Mouse (Mus musculus): ENCODE data around the gene Taok1. TPM values are rescaled to one million over a fixed set of nuclear protein-coding genes. Genes with fewer than 3 reads are reported as not detected.

The Taok1 gene
- polyA plus RNA-seq, 1 experiment: 9.2 TPM

GRCm38 (mm10) chr11:77525804-77526486, 81.7 kb downstream of the Taok1 start:
- no peak overlapping the region for H3K4me3 ChIP-seq
- H3K27me3 ChIP-seq (ENCODE audit: control insufficient read depth, insufficient read depth, insufficient read length): no peaks in the 10 kb centered on the region
- TF ChIP-seq MYOD1 (IDR thresholded peaks at IDR 0.05; ENCODE audit: control insufficient read depth in 1 of 3, insufficient read length in 2 of 3, low read depth in 2 of 3) (no peak), POLR2AphosphoS2 (IDR thresholded peaks at IDR 0.05; ENCODE audit: insufficient read length, low read depth) (peak; percentile 46), MYOG (IDR thresholded peaks at IDR 0.05; ENCODE audit: control insufficient read depth in 1 of 3, insufficient read depth in 1 of 3, insufficient read length in 2 of 3, low read depth in 2 of 3) (no peak), REST (IDR thresholded peaks at IDR 0.05; ENCODE audit: insufficient read depth, insufficient read length) (no peak), TCF12 (IDR thresholded peaks at IDR 0.05; ENCODE audit: insufficient read depth, poor library complexity, severe bottlenecking) (no peak)
- H3K36me3 ChIP-seq (ENCODE audit: control insufficient read depth, insufficient read depth): no peaks in the 10 kb centered on the region
- H3ac ChIP-seq (ENCODE audit: control insufficient read depth, insufficient read length): no peak overlapping the region
- H3K79me2 ChIP-seq (ENCODE audit: control insufficient read depth, insufficient read depth): no peaks in the 10 kb centered on the region
- H3K4me2 ChIP-seq (ENCODE audit: low read depth): no peak overlapping the region

GRCm38 (mm10) chr11:77520601-77521529, 86.8 kb downstream of the Taok1 start:
- Histone ChIP-seq H3K4me3 (no peak overlapping the region), H3ac (ENCODE audit: control insufficient read depth, insufficient read length) (no peak overlapping the region), H3K27me3 (ENCODE audit: control insufficient read depth, insufficient read depth, insufficient read length) (no peaks in the 10 kb centered on the region), H3K36me3 (ENCODE audit: control insufficient read depth, insufficient read depth) (no peaks in the 10 kb centered on the region), H3K4me2 (ENCODE audit: low read depth) (no peak overlapping the region), H3K79me2 (ENCODE audit: control insufficient read depth, insufficient read depth) (no peaks in the 10 kb centered on the region)
- no peak for TF ChIP-seq POLR2A (IDR thresholded peaks at IDR 0.05; ENCODE audit: insufficient read length, low read depth)
- TF ChIP-seq MAX (IDR thresholded peaks at IDR 0.05; ENCODE audit: low read depth): no peak
- TF ChIP-seq E2F4 (IDR thresholded peaks at IDR 0.05; ENCODE audit: insufficient read depth): no peak
- TF ChIP-seq SRF (IDR thresholded peaks at IDR 0.05; ENCODE audit: control insufficient read depth, insufficient read length, low read depth): no peak
- TF ChIP-seq MYOG (IDR thresholded peaks at IDR 0.05; ENCODE audit: control insufficient read depth in 1 of 3, insufficient read depth in 1 of 3, insufficient read length in 2 of 3, low read depth in 2 of 3): no peak

GRCm38 (mm10) chr11:77519043-77519442, 88.6 kb downstream of the Taok1 start, which contains the start of gene Gm10392:
Gene Gm10392 (minus strand): TSS chr11:77519198.
- no peaks in the 10 kb centered on the region for H3K27me3 ChIP-seq (ENCODE audit: control insufficient read depth, insufficient read depth, insufficient read length)
- H3ac ChIP-seq (ENCODE audit: control insufficient read depth, insufficient read length): no peak within 1 kb of the TSS
- no peak within 1 kb of the TSS for H3K4me2 ChIP-seq (ENCODE audit: low read depth)

GRCm38 (mm10) chr11:77518051-77518798, 89.4 kb downstream of the Taok1 start:
- no peaks in the 10 kb centered on the region for H3K36me3 ChIP-seq (ENCODE audit: control insufficient read depth, insufficient read depth)
- no peak overlapping the region for H3K4me2 ChIP-seq (ENCODE audit: low read depth)
- no peak overlapping the region for H3K4me3 ChIP-seq
- no peak overlapping the region for H3ac ChIP-seq (ENCODE audit: control insufficient read depth, insufficient read length)
- no peaks in the 10 kb centered on the region for H3K27me3 ChIP-seq (ENCODE audit: control insufficient read depth, insufficient read depth, insufficient read length)
- TF ChIP-seq TCF3 (IDR thresholded peaks at IDR 0.05; ENCODE audit: insufficient read length, low read depth): no peak
- TF ChIP-seq SRF (IDR thresholded peaks at IDR 0.05; ENCODE audit: control insufficient read depth, insufficient read length, low read depth): no peak
- TF ChIP-seq TCF12 (IDR thresholded peaks at IDR 0.05; ENCODE audit: insufficient read depth, poor library complexity, severe bottlenecking): no peak
- TF ChIP-seq E2F4 (IDR thresholded peaks at IDR 0.05; ENCODE audit: insufficient read depth): no peak
- TF ChIP-seq MYOG (IDR thresholded peaks at IDR 0.05; ENCODE audit: control insufficient read depth in 1 of 3, insufficient read depth in 1 of 3, insufficient read length in 2 of 3, low read depth in 2 of 3): no peak
- TF ChIP-seq MYOD1 (IDR thresholded peaks at IDR 0.05; ENCODE audit: control insufficient read depth in 1 of 3, insufficient read length in 2 of 3, low read depth in 2 of 3): no peak
- no peak for TF ChIP-seq MAX (IDR thresholded peaks at IDR 0.05; ENCODE audit: low read depth)
- no peak for TF ChIP-seq POLR2A (IDR thresholded peaks at IDR 0.05; ENCODE audit: insufficient read length, low read depth)
- no peaks in the 10 kb centered on the region for H3K79me2 ChIP-seq (ENCODE audit: control insufficient read depth, insufficient read depth)

More at GRCm38 (mm10) chr11:77519043-77519442, 88.6 kb downstream of the Taok1 start, which contains the start of gene Gm10392:
- H3K79me2 ChIP-seq (ENCODE audit: control insufficient read depth, insufficient read depth): no peaks in the 10 kb centered on the region
- H3K4me3 ChIP-seq: no peak within 1 kb of the TSS
- TF ChIP-seq MYOG (IDR thresholded peaks at IDR 0.05; ENCODE audit: control insufficient read depth in 1 of 3, insufficient read depth in 1 of 3, insufficient read length in 2 of 3, low read depth in 2 of 3) (no peak), CEBPB (IDR thresholded peaks at IDR 0.05; ENCODE audit: insufficient read depth, poor library complexity, severe bottlenecking) (no peak), USF1 (IDR thresholded peaks at IDR 0.05; ENCODE audit: low read depth) (no peak), MYOD1 (IDR thresholded peaks at IDR 0.05; ENCODE audit: control insufficient read depth in 1 of 3, insufficient read length in 2 of 3, low read depth in 2 of 3) (no peak), TCF12 (IDR thresholded peaks at IDR 0.05; ENCODE audit: insufficient read depth, poor library complexity, severe bottlenecking) (no peak), TCF3 (IDR thresholded peaks at IDR 0.05; ENCODE audit: insufficient read length, low read depth) (no peak), SRF (IDR thresholded peaks at IDR 0.05; ENCODE audit: control insufficient read depth, insufficient read length, low read depth) (no peak), POLR2A (IDR thresholded peaks at IDR 0.05; ENCODE audit: insufficient read length, low read depth) (no peak), MAX (IDR thresholded peaks at IDR 0.05; ENCODE audit: low read depth) (no peak), REST (IDR thresholded peaks at IDR 0.05; ENCODE audit: insufficient read depth, insufficient read length) (no peak), E2F4 (IDR thresholded peaks at IDR 0.05; ENCODE audit: insufficient read depth) (no peak), POLR2AphosphoS2 (IDR thresholded peaks at IDR 0.05; ENCODE audit: insufficient read length, low read depth) (no peak)
- no peaks in the 10 kb centered on the region for H3K36me3 ChIP-seq (ENCODE audit: control insufficient read depth, insufficient read depth)

All from myocyte (in vitro differentiated cells).